Mouse (Mus musculus): ENCODE data around the gene Spock2. TPM values are rescaled to one million over a fixed set of nuclear protein-coding genes. Genes with fewer than 3 reads are reported as not detected.

Gene Spock2
- polyA plus RNA-seq (2012; rRNA removed) = 0.05 and 0.07 TPM in 2 replicates

GRCm38 (mm10) chr10:60106146-60106530 lies at the start of gene Spock2:
TSS of gene Spock2 (plus strand) at chr10:60106219.

Other genes starting within 250 kb of the Spock2 start
- gene Dnajb12, start 226.7 kb upstream of the Spock2 start, polyA plus RNA-seq (2012; rRNA removed) = 11.0 and 12.1 TPM in 2 replicates
- gene Ddit4, start 154.4 kb upstream of the Spock2 start, polyA plus RNA-seq (2012; rRNA removed) = 2.8 and 3.4 TPM in 2 replicates
- gene Ascc1, start 103.4 kb upstream of the Spock2 start, polyA plus RNA-seq (2012; rRNA removed) = 10.3 and 12.1 TPM in 2 replicates
- 27.3 and 30.6 TPM in 2 replicates for gene Anapc16, start 103.1 kb upstream of the Spock2 start, polyA plus RNA-seq (2012; rRNA removed)
- 0.12 TPM in 2 replicates for gene Chst3, start 113.0 kb downstream of the Spock2 start, polyA plus RNA-seq (2012; rRNA removed)
- gene Psap, start 171.4 kb downstream of the Spock2 start, polyA plus RNA-seq (2012; rRNA removed) = 158 and 185 TPM in 2 replicates
- gene Vsir, start 240.6 kb downstream of the Spock2 start, polyA plus RNA-seq (2012; rRNA removed) = 7.8 and 8.2 TPM in 2 replicates